Mouse (Mus musculus) heart, embryonic 11.5 days (tissue): ENCODE results near the gene Clpb. TPM values are rescaled to one million over a fixed set of nuclear protein-coding genes. Genes with fewer than 3 reads are reported as not detected.

ENCODE experiments used
- ATAC-seq: fragments of 200-750 bp; cut with Nextera tagmentation; replicated peaks from 2 replicates; pipeline ENCODE4 v1.8.0; 2017; ENCODE audit warnings: moderate library complexity; ENCODE audit not compliant: insufficient number of reproducible peaks, low FRiP score, low TSS enrichment
- H3K27ac ChIP-seq: fragments of 300-500 bp; sonication (generic); 2 replicates; pipeline ENCODE4 v1.5.1; 2014; ENCODE audit warnings: mild to moderate bottlenecking, low read depth, low read length
- H3K27me3 ChIP-seq: fragments of 300-500 bp; sonication (generic); 2 replicates; pipeline ENCODE4 v1.6.1; 2014; ENCODE audit warnings: mild to moderate bottlenecking, low read length, mixed read lengths; ENCODE audit not compliant: control insufficient read depth, insufficient read depth
- H3K36me3 ChIP-seq: fragments of 300-500 bp; sonication (generic); 2 replicates; pipeline ENCODE4 v1.6.1; 2014; ENCODE audit warnings: mild to moderate bottlenecking, low read length, moderate library complexity, mixed read lengths; ENCODE audit not compliant: control insufficient read depth, insufficient read depth
- H3K4me1 ChIP-seq: fragments of 300-500 bp; sonication (generic); 2 replicates; pipeline ENCODE4 v1.6.1; 2014; ENCODE audit warnings: low read length; ENCODE audit not compliant: control insufficient read depth, insufficient read depth
- H3K4me2 ChIP-seq: fragments of 300-500 bp; sonication (generic); 2 replicates; pipeline ENCODE4 v1.6.1; 2014; ENCODE audit warnings: mild to moderate bottlenecking, moderate library complexity
- H3K4me3 ChIP-seq: fragments of 300-500 bp; sonication (generic); 2 replicates; pipeline ENCODE4 v1.5.1; 2014; ENCODE audit warnings: low read depth, low read length
- H3K9ac ChIP-seq: fragments of 300-500 bp; sonication (generic); 2 replicates; pipeline ENCODE4 v1.6.1; 2014; ENCODE audit warnings: mild to moderate bottlenecking, low read depth, low read length, moderate library complexity
- H3K9me3 ChIP-seq: fragments of 300-500 bp; sonication (generic); replicated peaks from 2 replicates; pipeline ENCODE4 v1.6.1; 2016; ENCODE audit warnings: low read length; ENCODE audit not compliant: control insufficient read depth
- WGBS: fragments of 180-500 bp; shearing (Covaris S2); extraction: QIAGEN DNeasy Blood & Tissue Kit; methylation state at CpG from one replicate; pipeline ENCODE4 v1.1.7; 2014; ENCODE audit not compliant: insufficient replicate concordance; 5-methylcytosine and 5-hydroxymethylcytosine counted together
- polyA plus RNA-seq: library from polyadenylated mRNA; unstranded; fragments of >200 nt; fragmentation: Nextera tagmentation; extraction: Ambion mirVana; gene quantifications from 2 replicates; pipeline ENCODE4 v1.2.1, GENCODE M21; 2014

Gene Clpb
- polyA plus RNA-seq, 1 experiment from 2014 or later = 36.1 TPM

GRCm38 (mm10) chr7:101771604-101772003 lies 108.2 kb downstream of the Clpb start:
- no peak overlapping the region for H3K4me3 ChIP-seq
- H3K36me3 ChIP-seq = no peaks in the 10 kb centered on the region
- H3K27me3 ChIP-seq = no peaks in the 10 kb centered on the region
- no peak overlapping the region for H3K4me2 ChIP-seq
- H3K9me3 ChIP-seq = no peaks in the 10 kb centered on the region
- no peak overlapping the region for H3K9ac ChIP-seq
- peaks cover 13% of the 10 kb centered on the region for H3K4me1 ChIP-seq
- ATAC-seq = no peak
- 42% methylated on average over 1 of the region's 1 CpGs for WGBS
- no peak overlapping the region for H3K27ac ChIP-seq

GRCm38 (mm10) chr7:101772687-101773086 lies 109.3 kb downstream of the Clpb start:
- Histone ChIP-seq H3K27me3 (no peaks in the 10 kb centered on the region), H3K9me3 (no peaks in the 10 kb centered on the region), H3K36me3 (no peaks in the 10 kb centered on the region), H3K9ac (no peak overlapping the region), H3K4me1 (peaks cover 13% of the 10 kb centered on the region), H3K4me2 (no peak overlapping the region), H3K4me3 (no peak overlapping the region), H3K27ac (no peak overlapping the region)
- no peak for ATAC-seq
- WGBS = 58% methylated on average over 8 of the region's 8 CpGs

- 84% methylated on average over 1 of the region's 1 CpGs for WGBS
- Histone ChIP-seq H3K4me1 (peaks cover 3% of the 10 kb centered on the region; the same call in 1 of the 2 replicates), H3K36me3 (no peaks in the 10 kb centered on the region), H3K9me3 (no peaks in the 10 kb centered on the region), H3K27ac (no peak overlapping the region), H3K27me3 (no peaks in the 10 kb centered on the region), H3K4me3 (no peak overlapping the region), H3K4me2 (no peak overlapping the region), H3K9ac (no peak overlapping the region)
- ATAC-seq = no peak
Observed at GRCm38 (mm10) chr7:101777053-101777452, 113.6 kb downstream of the Clpb start.

GRCm38 (mm10) chr7:101817861-101818401 lies 154.5 kb downstream of the Clpb start, which contains the start of gene Phox2a:
Gene Phox2a, plus strand, starts transcription at chr7:101818313.
- Histone ChIP-seq H3K27ac (no peak within 1 kb of the TSS), H3K9me3 (no peaks in the 10 kb centered on the region), H3K4me1 (peaks cover 27% of the 10 kb centered on the region), H3K4me2 (peak within 1 kb of the TSS; percentile 66), H3K9ac (0 out of 2 replicates have a peak within 1 kb of the TSS, but pooled peaks have one; percentile 10), H3K4me3 (peak within 1 kb of the TSS; percentile 40), H3K36me3 (no peaks in the 10 kb centered on the region), H3K27me3 (peaks cover 57% of the 10 kb centered on the region)
- 2% methylated on average over 26 of the region's 45 CpGs for WGBS
- ATAC-seq = no peak

- peak overlapping the region; percentile 95 for H3K4me2 ChIP-seq
- peaks cover 9% of the 10 kb centered on the region; the same call in 1 of the 2 replicates for H3K36me3 ChIP-seq
- H3K9ac ChIP-seq = no peak overlapping the region
- H3K27ac ChIP-seq = no peak overlapping the region
- no peaks in the 10 kb centered on the region for H3K9me3 ChIP-seq
- peaks cover 55% of the 10 kb centered on the region for H3K27me3 ChIP-seq
- no peak for ATAC-seq
- H3K4me1 ChIP-seq = peaks cover 29% of the 10 kb centered on the region
- WGBS = 2% methylated on average over 35 of the region's 35 CpGs
- peak overlapping the region; percentile 53 for H3K4me3 ChIP-seq
Observed at GRCm38 (mm10) chr7:101820295-101821030, 157.0 kb downstream of the Clpb start.

- Histone ChIP-seq H3K36me3 (peaks cover 22% of the 10 kb centered on the region), H3K9ac (peak overlapping the region; percentile 67), H3K4me1 (peaks cover 29% of the 10 kb centered on the region), H3K4me3 (peak overlapping the region; percentile 53), H3K4me2 (peak overlapping the region; percentile 95), H3K9me3 (no peaks in the 10 kb centered on the region), H3K27ac (peak overlapping the region; percentile 79), H3K27me3 (peaks cover 50% of the 10 kb centered on the region)
- under 1% methylated on average over 68 of the region's 71 CpGs for WGBS
- ATAC-seq = peak; percentile 77
Observed at GRCm38 (mm10) chr7:101821571-101822501, 158.4 kb downstream of the Clpb start.

GRCm38 (mm10) chr7:101822836-101823757 lies 159.7 kb downstream of the Clpb start:
- no peak overlapping the region for H3K4me3 ChIP-seq
- peaks cover 34% of the 10 kb centered on the region for H3K36me3 ChIP-seq
- peak overlapping the region; percentile 95; the same call in 1 of the 2 replicates for H3K4me2 ChIP-seq
- H3K27ac ChIP-seq = no peak overlapping the region
- no peaks in the 10 kb centered on the region for H3K9me3 ChIP-seq
- H3K9ac ChIP-seq = no peak overlapping the region
- 33% methylated on average over 32 of the region's 32 CpGs for WGBS
- H3K4me1 ChIP-seq = peaks cover 27% of the 10 kb centered on the region
- no peak for ATAC-seq
- peaks cover 38% of the 10 kb centered on the region for H3K27me3 ChIP-seq
